Mouse (Mus musculus): ENCODE data around the gene Arfgap2.

DNA sequence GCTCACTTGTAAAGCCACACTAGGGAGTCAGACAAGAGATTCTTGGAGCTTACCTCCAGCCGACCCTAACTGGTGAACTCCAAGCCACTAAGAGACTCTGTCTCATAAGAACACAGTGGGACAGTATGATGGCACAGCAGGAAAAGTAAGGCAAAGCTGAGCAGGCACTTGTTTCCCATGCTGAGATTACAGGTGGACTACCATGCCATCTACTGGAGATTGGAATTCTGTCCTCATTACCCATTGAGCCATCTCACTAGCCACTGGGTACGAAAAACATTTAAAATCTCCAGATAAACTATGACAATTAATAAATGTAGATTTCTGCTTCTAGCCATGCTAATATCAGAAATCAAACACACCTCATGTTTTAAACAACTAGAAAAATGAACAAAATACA, 41.2 kb upstream of the Arfgap2 start:
- TF ChIP-seq EP300 (IDR thresholded peaks at IDR 0.05; ENCODE audit: low read depth) = no peak
- peak; percentile 29; the same call in 1 of the 2 replicates for TF ChIP-seq CTCF (IDR thresholded peaks at IDR 0.05; ENCODE audit: low read depth)
